Mouse (Mus musculus): ENCODE results near the gene B3gat3.

- no peak for TF ChIP-seq POLR2A (IDR thresholded peaks at IDR 0.05; ENCODE audit: insufficient read length, low read depth)
- TF ChIP-seq TCF12 (IDR thresholded peaks at IDR 0.05; ENCODE audit: insufficient read depth, poor library complexity, severe bottlenecking) = no peak
- no peak for TF ChIP-seq USF1 (IDR thresholded peaks at IDR 0.05; ENCODE audit: low read depth)
- no peak for TF ChIP-seq SRF (IDR thresholded peaks at IDR 0.05; ENCODE audit: control insufficient read depth, insufficient read length, low read depth)
- no peak for TF ChIP-seq TCF3 (IDR thresholded peaks at IDR 0.05; ENCODE audit: insufficient read length, low read depth)
These were observed 24.6 kb downstream of the B3gat3 start for GRCm38 (mm10) chr19:8944750-8945149.
